Mouse (Mus musculus) telencephalon, adult 2 months (tissue): ENCODE data around the gene Nom1.

ENCODE experiments used
- DNase-seq: peaks from one replicate; pipeline ENCODE4 v3.0.0-alpha.2; 2011; ENCODE audit warnings: low read depth, low spot score

Gene Nom1

DNA sequence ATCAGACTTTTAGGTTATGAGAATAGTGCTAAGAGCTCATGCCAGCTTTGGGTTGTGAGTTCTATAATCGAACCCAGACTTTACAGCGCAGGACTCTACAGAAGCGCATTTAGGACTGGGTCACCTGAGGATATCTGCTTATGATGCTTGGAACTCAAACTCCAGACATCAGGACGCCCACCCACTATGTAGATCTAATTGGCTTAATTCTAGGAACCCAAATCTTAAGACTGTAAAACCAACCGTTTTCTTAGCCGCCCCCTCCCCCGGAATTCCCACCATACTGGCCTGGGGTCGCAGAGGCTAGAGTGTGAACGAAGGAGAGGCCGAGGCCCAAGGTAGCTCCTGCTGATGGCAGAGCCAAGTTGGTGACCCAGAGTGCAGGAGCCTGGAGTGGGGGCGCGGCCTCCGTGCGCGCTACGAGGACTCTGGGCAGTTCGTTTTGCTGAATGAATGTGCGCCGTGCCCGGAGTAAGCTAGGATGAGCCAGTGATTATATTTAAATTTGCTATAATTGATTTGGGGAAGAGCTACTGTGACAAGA, 36.5 kb downstream of the Nom1 start:
- no peak for DNase-seq

DNA sequence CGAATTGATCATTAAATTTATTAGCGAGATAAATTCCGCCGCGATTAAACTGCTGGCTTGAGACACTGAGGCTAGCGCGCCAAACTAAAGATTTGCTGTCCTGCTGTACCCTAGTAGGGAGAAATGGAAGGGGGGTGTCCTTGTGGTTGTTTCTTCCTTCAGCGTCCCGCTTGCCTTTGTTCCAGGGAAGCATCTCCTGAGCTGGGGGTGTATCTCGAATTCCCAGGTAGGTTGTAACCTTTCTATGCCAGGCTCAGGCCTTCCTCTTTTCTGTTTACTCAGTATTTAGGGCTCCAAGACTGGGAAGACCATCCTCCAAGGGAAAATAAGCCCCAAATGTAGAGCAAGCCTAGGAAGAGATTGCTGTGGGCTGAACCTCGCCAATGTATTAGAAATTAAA, 36.9 kb downstream of the Nom1 start:
- DNase-seq: no peak

GRCm38 (mm10) chr5:29471855-29472665, 37.6 kb downstream of the Nom1 start:
- no peak for DNase-seq

DNA sequence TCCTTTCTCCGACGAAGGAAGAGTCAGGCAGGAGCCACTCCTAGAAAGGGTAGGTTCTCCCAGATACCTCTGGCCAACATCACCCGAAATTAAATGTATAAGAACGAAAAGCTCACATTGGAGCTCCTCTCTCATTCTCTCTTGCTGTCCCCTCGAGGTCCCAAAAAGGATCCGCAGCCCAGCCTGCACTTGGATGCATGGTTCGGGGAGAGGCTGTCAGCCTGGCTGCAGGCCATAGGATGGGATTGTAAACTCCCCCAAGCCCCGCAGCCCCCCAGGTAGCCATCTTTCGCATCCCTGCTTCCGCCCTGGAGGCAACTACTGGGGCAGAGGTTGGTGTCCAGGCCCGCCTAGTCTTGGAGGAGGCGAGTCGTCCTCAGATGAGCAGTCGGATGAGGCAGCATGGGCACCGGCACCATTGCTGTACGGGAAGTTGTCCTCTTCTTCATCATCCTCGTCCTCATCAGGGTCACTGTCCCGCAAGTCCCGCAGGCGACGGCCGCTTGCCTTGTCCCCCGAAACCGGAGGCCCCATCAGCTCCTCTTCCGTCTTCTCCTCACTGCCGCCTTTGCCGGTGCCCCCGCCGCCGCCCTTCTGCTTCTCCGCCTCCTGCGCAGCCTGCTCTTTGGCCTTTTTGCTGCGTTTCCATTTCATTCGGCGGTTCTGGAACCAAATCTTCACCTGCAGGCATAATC, 39.2 kb downstream of the Nom1 start:
- no peak for DNase-seq

DNA sequence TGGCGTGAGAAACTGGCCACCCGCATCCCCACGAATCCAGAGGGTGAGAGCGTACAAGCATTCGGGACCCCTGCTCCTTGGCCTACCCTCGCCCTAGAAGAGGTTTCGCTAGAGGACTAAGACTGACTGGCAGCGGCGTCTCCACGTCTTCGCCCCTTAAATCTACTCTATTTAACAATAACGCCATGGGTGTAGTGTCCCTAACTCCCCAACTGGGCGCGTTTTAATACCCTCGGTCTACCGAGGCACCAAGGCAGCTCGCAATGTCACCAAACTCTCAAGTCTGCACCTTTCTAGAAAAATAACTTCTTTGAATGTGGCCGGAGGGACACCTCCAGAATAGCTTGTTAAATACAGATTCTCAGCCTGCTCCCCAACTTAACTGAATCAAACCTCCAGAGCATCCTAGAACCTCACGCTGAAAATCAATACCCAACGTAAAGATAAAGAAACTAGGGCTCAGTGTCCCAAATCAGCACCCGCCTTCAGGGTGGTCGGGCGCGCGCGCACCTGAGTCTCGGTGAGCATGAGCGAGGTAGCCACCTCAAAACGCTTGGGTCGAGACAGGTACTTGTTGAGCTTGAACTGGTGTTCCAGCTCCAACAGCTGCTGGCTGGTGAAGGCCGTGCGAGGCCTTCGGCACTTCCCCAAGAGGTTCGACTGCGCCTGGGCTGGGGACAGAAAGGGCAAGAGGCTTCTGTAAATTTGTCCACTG, 39.9 kb downstream of the Nom1 start:
- DNase-seq: no peak

DNA sequence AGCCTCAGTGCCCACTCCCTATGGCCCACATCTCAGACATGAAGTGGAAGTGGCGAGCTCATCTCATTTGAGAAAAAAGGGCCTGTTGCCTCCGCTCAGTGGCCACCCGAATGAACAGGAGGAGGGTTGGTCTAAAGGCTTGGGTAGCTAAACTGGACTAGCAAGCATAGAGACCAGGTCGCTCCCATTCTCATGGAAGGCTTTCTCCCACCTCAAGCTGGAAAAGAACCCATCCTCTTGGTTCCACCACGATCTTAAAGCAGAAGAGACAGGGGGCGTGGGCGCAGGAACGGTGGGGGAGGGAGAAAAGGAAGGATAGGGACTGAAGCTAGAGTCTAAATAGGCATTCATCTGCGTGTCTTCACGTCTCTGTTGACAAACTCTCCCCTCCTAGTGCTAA, 40.6 kb downstream of the Nom1 start:
- no peak for DNase-seq

GRCm38 (mm10) chr5:29475556-29475955, 41.1 kb downstream of the Nom1 start:
- DNase-seq: no peak

DNA sequence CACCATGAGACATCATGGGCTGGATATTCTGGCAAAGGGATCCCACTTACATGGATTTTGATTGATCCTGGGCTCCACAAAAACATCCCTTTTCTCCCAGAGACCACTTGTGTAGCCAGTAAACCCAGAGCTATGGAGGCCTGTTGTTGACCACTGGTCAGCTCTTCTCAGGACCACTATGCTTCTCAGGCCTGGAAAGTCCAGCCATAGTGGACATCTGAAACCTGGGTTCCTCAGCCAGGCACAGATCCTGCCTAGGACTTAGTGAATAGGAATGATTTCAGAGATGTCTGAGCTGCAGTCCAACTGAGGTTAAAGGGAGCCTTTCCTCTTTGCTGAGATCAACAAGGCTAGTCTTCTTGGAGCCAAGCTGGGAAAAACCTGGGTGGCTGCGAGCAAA, 41.6 kb downstream of the Nom1 start:
- no peak for DNase-seq

DNA sequence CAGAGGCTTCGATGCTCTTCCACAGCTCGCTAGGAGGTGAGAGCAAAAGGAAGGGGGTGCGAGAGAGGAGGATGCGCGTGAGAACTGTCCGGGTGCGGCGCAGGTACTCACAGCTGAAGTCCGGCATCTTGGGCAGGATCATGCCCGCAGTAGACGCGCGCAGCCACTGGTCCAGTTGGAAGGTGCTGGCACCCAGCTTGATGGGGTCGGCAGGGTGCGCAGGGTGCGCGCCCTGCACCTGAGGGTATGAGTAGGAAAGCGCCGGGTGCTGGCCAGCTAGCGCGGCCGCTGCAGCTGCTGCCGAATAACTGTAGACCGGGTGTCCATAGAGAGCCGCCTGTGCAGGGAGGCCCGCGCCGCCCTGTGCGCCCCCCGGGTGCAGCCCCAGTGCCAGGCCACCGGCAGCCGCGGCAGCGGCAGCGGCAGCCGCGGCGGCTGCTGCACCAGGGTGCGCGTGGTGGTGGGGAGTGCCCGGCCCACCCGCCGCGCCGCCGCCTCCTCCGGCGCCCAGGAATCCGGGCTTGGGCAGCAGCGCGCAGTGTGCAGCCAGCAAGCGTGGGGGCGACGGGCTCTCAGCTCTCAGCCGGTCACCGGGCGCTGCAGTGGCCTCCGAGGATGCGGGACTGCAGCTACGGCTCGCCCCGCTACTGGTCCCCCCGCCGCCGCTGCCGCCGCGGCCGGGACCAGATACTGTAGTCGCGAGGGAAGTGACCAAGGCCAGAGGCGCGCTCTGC, 43.2 kb downstream of the Nom1 start:
- DNase-seq: no peak

- DNase-seq: no peak
These were observed 44.0 kb downstream of the Nom1 start, which contains the start of gene Mnx1 for GRCm38 (mm10) chr5:29478208-29479197. Gene Mnx1, minus strand, starts transcription at chr5:29478470.

- no peak for DNase-seq
These were observed 44.7 kb downstream of the Nom1 start for GRCm38 (mm10) chr5:29479198-29479593.

DNA sequence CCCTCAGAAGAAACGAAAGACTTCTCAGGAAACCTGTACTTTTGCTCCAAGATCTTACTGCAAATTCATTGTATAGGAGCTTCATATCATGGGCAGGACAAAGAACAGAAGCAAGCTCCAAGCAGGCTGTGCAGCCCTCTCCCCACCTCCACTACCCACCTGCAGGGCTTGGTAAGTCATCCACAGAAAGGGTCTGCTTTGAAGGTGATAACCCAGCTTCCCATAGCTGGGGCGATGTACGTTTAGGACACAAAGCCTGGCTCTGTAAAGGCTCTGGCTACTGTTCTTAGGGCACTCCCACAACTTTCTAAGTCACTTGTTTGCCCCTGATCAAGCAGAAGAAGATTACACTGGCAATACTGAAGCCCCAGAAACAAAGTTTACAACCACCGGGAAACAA, 49.3 kb downstream of the Nom1 start:
- no peak for DNase-seq

DNA sequence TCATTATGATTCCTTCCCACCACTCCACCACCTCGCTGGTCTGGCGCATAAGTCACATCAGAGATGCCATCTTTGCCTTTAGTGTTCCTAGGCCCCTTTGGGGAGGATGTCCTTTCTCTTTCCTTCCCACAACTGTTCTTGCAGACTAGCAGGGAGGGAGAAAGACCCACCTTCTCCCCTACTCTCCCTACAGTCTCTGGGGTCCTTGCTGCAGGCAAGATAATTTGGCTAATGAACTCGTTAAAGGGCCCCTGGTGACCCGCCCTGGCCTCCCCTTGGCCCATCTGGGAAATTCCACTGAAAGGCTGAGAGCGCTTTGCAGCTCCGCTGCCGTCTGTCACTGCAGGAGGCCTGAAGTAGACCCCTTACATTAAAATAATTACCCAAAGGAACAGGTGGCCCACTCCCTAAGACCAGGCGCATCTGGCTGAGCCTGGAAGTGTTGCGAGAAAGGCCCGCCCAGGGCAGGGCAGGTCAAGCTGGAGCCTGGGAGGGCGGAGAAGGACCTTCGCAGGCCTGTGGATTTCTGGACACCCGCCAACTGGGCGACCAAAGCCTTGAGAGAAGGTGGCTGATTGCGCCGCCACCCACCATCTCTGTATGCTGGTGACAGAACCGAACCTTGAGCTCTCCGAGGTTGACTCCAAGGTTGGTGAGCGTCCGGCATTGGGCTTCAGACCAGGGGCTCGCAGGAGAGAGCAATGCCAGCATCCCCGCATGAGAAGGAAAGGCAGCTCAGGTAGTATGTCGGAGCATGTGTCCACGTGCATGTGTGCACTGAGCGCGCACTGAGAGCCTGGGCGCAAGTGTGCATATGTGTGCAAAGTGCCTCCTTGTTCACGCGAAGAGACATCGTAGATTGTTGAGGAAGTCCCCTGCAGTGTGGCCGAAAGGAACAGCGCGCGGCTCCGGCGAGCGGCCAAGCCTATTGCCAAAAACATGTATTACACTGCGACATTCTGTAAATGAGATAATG, 50.8 kb downstream of the Nom1 start:
- DNase-seq: no peak

- DNase-seq: no peak
These were observed 51.5 kb downstream of the Nom1 start for GRCm38 (mm10) chr5:29485941-29486320.

DNA sequence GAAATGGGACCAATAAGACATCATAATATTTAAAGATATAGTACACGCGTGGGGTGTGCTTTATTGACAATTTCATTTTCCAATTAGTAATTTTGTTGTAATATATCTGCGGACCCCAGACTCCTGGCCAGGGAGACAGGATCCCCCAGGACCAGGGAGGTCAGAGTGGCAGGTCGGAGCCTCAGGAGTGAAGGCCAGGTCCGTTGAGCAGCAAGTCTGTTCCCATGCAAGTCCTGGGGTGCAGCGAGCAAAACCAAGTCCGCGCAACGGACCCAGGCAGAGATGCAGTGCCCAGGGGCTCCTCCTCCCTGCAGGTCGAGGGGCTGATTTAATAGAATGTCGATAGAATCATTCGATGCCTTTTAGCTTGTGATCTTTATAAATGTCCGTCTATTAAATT, 52.9 kb downstream of the Nom1 start:
- DNase-seq: no peak

DNA sequence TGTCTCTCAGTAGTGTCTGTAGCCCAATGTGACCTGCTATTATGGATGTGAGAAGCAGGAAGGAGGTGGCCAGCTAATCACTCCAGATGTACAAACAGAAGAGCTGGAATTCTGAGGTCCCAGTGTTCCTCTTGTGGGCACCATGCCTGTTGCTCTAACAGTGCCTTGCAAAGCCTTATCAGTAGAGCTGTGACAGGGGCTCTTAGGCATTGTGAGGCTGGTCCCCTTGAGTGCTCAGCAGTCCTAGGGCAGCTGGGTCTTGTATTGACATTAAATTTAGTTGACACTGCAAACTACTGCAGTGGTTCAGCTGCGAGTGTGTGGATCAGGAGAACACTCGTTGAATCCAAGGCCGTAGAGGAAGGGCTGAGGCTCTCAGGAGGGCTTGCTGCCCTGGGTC, 72.5 kb downstream of the Nom1 start:
- no peak for DNase-seq
